Mouse (Mus musculus) neural tube, embryonic 15.5 days (tissue): ENCODE results near the gene Btaf1. TPM values are rescaled to one million over a fixed set of nuclear protein-coding genes. Genes with fewer than 3 reads are reported as not detected.
"Not testable (repeated sequence)": the region's sequence is repeated elsewhere in the genome, so short reads cannot be mapped to it uniquely, and the experiment has no call there.

Source experiments
- ATAC-seq: fragments of 200-750 bp; cut with Nextera tagmentation; 2 replicates; pipeline ENCODE4 v1.8.0; 2017; ENCODE audit warnings: mild to moderate bottlenecking, moderate TSS enrichment, moderate library complexity; ENCODE audit not compliant: low FRiP score
- H3K27ac ChIP-seq: fragments of 300-500 bp; sonication (generic); replicated peaks from 2 replicates; pipeline ENCODE4 v1.5.1; 2015; ENCODE audit warnings: mild to moderate bottlenecking, inconsistent platforms
- H3K27me3 ChIP-seq: fragments of 300-500 bp; sonication (generic); replicated peaks from 2 replicates; pipeline ENCODE4 v1.6.1; 2015; ENCODE audit warnings: inconsistent platforms
- H3K36me3 ChIP-seq: fragments of 300-500 bp; sonication (generic); 2 replicates; pipeline ENCODE4 v1.6.1; 2015; ENCODE audit warnings: inconsistent platforms
- H3K4me1 ChIP-seq: fragments of 300-500 bp; sonication (generic); 2 replicates; pipeline ENCODE4 v1.6.1; 2015; ENCODE audit warnings: inconsistent platforms
- H3K4me2 ChIP-seq: fragments of 300-500 bp; sonication (generic); 2 replicates; pipeline ENCODE4 v1.6.1; 2015; ENCODE audit warnings: inconsistent platforms, mild to moderate bottlenecking, moderate library complexity
- H3K4me3 ChIP-seq: fragments of 300-500 bp; sonication (generic); replicated peaks from 2 replicates; pipeline ENCODE4 v1.5.1; 2015; ENCODE audit warnings: mild to moderate bottlenecking, inconsistent platforms
- H3K9ac ChIP-seq: fragments of 300-500 bp; sonication (generic); replicated peaks from 2 replicates; pipeline ENCODE4 v1.6.1; 2015; ENCODE audit warnings: mild to moderate bottlenecking, inconsistent platforms
- H3K9me3 ChIP-seq: fragments of 300-500 bp; sonication (generic); replicated peaks from 2 replicates; pipeline ENCODE4 v1.6.1; 2016; ENCODE audit warnings: inconsistent platforms
- WGBS: fragments of 180-500 bp; shearing (Covaris S2); methylation state at CpG from one replicate; pipeline ENCODE4 v1.1.7; 2015; ENCODE audit warnings: mixed read lengths; 5-methylcytosine and 5-hydroxymethylcytosine counted together
- polyA plus RNA-seq: library from polyadenylated mRNA; unstranded; fragments of >200 nt; fragmentation: Nextera tagmentation; extraction: Ambion mirVana; gene quantifications from 2 replicates; pipeline ENCODE4 v1.2.1, GENCODE M21; 2015

The Btaf1 gene
- polyA plus RNA-seq, 1 experiment from 2014 or later, result 7.6 TPM

DNA sequence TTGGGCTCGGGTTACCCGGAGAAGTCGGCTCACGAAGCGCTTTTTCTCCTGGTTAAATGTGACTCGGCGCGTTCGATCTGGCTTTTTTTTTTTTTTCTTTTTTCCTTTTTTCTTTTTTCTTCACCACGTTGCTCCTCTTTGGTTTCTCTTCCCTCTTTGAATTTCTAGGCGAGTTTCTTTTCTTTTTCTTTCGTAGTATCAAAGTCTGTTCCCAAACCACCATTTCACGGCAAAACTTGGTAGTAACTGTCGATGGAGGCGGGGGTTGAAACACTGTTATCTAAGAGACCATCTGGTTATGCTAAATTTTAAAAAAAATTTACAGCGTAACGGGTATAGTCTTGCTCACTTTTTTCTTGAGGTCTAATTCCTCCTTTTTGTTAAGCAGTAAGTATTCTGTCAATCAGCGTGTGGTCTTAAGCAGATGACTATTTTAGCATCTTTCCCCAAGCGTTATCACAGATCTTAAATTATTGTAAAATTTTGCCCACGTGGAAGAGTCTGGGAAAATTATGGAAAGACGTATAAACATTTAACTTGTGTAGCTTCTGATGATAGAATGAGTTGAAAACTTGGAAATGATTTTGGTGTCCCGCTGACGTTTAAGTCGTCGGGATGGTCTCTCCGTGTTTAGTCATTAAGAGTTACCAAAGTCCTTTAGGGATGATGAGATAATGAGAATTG is 816 bp downstream of the Btaf1 start:
- peaks cover 19% of the 10 kb centered on the region for H3K4me1 ChIP-seq
- H3K9ac ChIP-seq, result peak overlapping the region; percentile 65
- no peak for ATAC-seq
- H3K4me3 ChIP-seq, result peak overlapping the region; percentile 66
- 1% methylated on average over 26 of the region's 26 CpGs for WGBS
- no peaks in the 10 kb centered on the region for H3K27me3 ChIP-seq
- H3K9me3 ChIP-seq, result no peaks in the 10 kb centered on the region
- peak overlapping the region; percentile 91 for H3K27ac ChIP-seq
- H3K4me2 ChIP-seq, result peak overlapping the region; percentile 70
- H3K36me3 ChIP-seq, result no peaks in the 10 kb centered on the region

DNA sequence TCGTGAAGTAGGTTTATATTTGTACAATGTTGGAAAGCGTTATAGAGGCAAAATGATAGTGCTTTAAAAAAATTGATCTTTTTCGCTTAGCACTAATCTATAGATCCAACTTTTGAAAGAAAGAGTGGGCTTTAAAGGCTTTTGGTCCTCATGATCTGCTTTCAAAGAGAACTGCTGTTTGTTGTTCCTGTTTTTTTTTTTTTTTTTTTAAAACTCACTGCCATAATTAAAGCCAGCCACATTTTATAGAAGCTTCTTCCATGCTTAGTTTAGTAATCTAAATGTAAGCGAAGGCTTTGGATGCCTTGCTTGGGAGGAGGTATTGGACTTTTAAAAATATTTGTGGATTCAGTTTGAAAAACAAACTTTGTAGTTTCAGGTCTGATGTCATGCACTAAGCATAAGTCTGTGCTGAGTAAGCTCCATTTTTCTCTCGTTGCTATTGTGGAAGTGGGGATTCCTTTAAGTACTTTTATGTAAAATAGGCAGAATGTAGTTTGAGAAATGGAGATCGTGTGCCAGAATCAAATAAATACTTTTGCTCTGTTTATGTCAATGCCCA is 2.0 kb downstream of the Btaf1 start:
- H3K27ac ChIP-seq, result no peak overlapping the region
- peaks cover 19% of the 10 kb centered on the region for H3K4me1 ChIP-seq
- ATAC-seq, result no peak
- WGBS, result 84% methylated on average over 6 of the region's 6 CpGs
- H3K36me3 ChIP-seq, result no peaks in the 10 kb centered on the region
- H3K9me3 ChIP-seq, result no peaks in the 10 kb centered on the region
- H3K4me2 ChIP-seq, result peak overlapping the region; percentile 70
- H3K9ac ChIP-seq, result no peak overlapping the region
- H3K4me3 ChIP-seq, result no peak overlapping the region
- H3K27me3 ChIP-seq, result no peaks in the 10 kb centered on the region

DNA sequence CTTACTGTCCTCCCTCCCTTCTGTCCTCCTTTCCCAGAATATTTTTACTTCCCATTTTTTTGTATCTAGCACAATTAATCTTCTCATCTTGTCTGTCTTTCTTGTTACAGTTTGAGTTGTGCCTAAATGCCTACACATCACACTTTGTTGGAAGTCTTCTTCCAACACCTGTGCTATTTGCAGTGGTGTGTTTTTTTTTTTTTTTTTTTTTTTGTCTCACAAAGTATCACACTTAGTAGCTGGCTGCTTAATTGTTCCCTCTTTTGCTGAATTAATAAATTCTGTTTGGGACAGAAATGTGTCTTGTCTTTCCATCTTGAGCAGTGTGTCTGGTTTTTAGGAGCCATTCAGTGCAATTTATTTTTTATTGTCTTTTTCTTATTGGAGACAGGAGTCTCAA is 3.9 kb downstream of the Btaf1 start:
- ATAC-seq, result no peak
- Histone ChIP-seq H3K9me3 (no peaks in the 10 kb centered on the region), H3K4me2 (no peak overlapping the region), H3K4me3 (no peak overlapping the region), H3K9ac (no peak overlapping the region), H3K36me3 (no peaks in the 10 kb centered on the region), H3K4me1 (peaks cover 19% of the 10 kb centered on the region), H3K27me3 (no peaks in the 10 kb centered on the region), H3K27ac (no peak overlapping the region)

DNA sequence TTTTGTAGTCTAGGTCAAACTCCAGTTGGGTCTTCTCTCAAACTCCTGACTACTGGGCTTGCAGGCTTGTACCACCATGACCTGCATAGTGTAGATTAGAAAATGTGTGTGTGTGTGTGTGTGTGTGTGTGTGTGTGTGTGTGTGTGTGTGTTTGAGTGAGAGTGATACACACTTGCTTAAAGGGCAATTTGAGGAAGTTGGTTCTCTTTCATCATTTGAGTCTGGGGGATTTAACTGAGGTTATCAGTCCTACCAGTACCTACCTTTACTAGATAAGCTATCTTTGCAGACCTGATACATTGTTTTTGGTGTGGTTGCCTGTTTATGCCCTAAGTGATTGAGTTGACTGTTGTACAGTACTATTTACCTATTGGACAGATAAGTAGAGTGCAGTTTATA is 6.2 kb downstream of the Btaf1 start:
- no peak for ATAC-seq
- Histone ChIP-seq H3K4me1 (peaks cover 8% of the 10 kb centered on the region), H3K9ac (no peak overlapping the region), H3K4me2 (no peak overlapping the region), H3K9me3 (no peaks in the 10 kb centered on the region), H3K36me3 (no peaks in the 10 kb centered on the region), H3K4me3 (no peak overlapping the region), H3K27ac (no peak overlapping the region), H3K27me3 (no peaks in the 10 kb centered on the region)

DNA sequence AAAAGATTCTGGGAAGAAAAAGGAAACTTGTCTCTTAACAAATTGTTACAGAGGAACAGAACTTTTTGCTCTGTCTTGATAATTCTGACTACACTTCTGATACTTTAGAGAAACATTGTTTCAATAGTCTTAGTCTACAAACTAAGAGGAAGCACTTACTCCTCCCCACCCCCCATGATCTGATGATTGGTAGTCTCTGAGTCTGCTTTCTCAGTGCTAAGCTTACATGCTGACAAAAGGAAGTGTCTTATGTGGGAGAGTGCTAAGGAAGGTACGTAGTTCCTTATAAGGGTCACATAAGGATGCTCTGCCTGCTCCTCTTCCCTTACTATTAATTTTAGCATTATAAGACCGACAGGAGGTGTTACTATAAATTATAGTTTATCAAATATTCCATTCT is 6.7 kb downstream of the Btaf1 start:
- WGBS, result 92% methylated on average over 2 of the region's 2 CpGs
- no peaks in the 10 kb centered on the region for H3K36me3 ChIP-seq

DNA sequence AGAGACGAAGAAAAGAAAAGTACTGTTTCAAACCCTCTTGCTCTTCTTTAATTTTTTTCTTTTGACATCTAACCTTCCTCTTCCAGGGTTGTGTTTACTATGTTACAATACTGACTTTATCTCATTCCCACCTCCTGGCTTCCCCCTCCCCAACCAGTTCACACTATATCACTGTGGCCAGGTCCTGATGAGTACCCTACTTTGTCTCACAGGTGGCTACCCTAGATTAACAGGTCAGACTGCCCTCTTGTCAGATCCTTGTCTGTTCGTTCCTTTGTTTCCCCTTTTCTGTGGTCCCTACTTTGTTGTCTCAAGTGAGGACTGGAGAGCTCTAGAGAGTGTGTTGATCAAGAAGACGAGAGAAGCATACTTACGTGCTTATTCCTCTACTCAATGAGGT is 10.4 kb downstream of the Btaf1 start:
- no peaks in the 10 kb centered on the region for H3K4me1 ChIP-seq
- no peaks in the 10 kb centered on the region for H3K36me3 ChIP-seq
- no peak overlapping the region for H3K27ac ChIP-seq
- H3K27me3 ChIP-seq, result no peaks in the 10 kb centered on the region
- no peak overlapping the region for H3K4me2 ChIP-seq
- no peaks in the 10 kb centered on the region for H3K9me3 ChIP-seq
- no peak for ATAC-seq
- H3K4me3 ChIP-seq, result no peak overlapping the region
- H3K9ac ChIP-seq, result no peak overlapping the region
- WGBS, result 94% methylated on average over 4 of the region's 4 CpGs

More for the DNA sequence above, 6.7 kb downstream of the Btaf1 start:
- H3K9ac ChIP-seq, result no peak overlapping the region
- no peaks in the 10 kb centered on the region for H3K9me3 ChIP-seq
- H3K4me2 ChIP-seq, result no peak overlapping the region
- no peaks in the 10 kb centered on the region for H3K27me3 ChIP-seq
- H3K27ac ChIP-seq, result no peak overlapping the region
- ATAC-seq, result no peak
- H3K4me3 ChIP-seq, result no peak overlapping the region
- 0 out of 2 replicates have a peak, but pooled peaks cover 4% of the 10 kb centered on the region for H3K4me1 ChIP-seq

DNA sequence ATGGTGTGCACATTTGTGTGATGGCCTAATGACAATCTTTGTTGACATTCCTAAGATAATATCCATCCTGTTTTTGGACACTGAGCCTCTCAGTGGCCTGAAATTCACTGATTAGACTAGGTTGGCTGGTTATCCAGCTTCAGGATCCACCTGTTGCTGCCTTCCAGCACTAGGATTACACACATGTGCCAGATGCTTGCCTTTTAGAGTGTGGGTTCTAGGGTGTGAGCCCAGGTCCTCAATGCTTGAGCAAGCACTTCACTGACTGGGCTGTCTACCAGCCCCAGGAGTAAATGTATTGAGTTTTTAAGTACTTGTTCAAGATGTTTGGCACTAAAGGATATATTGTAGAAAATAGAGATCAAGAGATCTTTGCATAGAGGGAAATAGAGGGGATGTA is 12.1 kb downstream of the Btaf1 start:
- ATAC-seq, result no peak
- Histone ChIP-seq H3K4me3 (no peak overlapping the region), H3K9ac (no peak overlapping the region), H3K4me1 (no peaks in the 10 kb centered on the region), H3K27ac (no peak overlapping the region), H3K27me3 (no peaks in the 10 kb centered on the region), H3K9me3 (no peaks in the 10 kb centered on the region), H3K4me2 (no peak overlapping the region), H3K36me3 (no peaks in the 10 kb centered on the region)

DNA sequence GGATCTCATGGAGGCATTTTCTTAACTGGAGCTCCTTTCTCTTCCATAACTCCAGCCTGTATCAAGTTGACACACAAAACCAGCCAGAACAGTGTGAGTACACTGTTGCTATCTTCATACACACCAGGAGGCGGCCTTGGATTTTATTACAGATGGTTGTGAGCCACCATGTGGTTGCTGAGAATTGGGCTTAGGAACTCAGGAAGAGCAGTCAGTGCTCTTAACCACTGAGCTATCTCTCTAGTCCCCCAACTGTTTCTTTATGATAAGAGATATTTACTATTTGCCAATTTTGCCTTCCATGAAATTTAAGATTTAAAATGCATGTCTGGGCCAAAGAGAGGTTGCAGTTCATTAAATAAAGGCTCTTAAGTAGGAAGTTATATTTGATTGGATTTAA is 14.2 kb downstream of the Btaf1 start:
- H3K4me3 ChIP-seq, result no peak overlapping the region
- no peak for ATAC-seq
- H3K36me3 ChIP-seq, result no peaks in the 10 kb centered on the region
- H3K9me3 ChIP-seq, result no peaks in the 10 kb centered on the region
- WGBS, result 96% methylated on average over 1 of the region's 1 CpGs
- H3K4me2 ChIP-seq, result no peak overlapping the region
- H3K9ac ChIP-seq, result no peak overlapping the region
- no peaks in the 10 kb centered on the region for H3K4me1 ChIP-seq
- no peak overlapping the region for H3K27ac ChIP-seq
- H3K27me3 ChIP-seq, result no peaks in the 10 kb centered on the region

DNA sequence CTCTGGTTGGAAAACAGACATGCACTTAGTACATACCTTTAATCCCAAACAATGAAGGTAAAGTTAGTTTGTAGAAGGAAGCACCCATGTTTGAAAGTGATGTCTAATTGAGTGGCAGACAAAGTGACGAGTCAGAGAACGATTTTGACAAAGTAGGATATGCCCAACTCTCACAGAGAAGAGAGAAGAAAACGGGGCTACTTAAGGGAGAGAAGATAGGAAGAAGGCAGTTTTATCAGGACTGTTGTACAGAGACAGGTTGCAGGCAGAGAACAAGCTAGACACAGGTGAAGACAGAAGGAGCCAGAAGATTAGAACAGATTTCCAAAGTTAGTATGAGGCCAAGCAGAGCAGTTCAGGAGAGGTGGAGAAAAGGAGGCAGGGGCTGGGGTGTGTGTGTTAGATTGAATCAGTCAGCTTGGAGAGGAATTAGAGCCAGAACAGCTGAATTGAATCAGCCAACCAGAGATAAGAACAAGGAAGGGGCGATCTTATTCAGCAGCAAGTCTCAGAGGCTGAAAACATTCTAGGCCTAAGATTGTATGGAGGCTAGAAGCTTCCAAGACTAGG is 27.8 kb downstream of the Btaf1 start:
- Histone ChIP-seq H3K4me1 (no peaks in the 10 kb centered on the region), H3K27me3 (no peaks in the 10 kb centered on the region), H3K9ac (no peak overlapping the region), H3K4me2 (no peak overlapping the region), H3K36me3 (0 out of 2 replicates have a peak, but pooled peaks cover 3% of the 10 kb centered on the region), H3K9me3 (no peaks in the 10 kb centered on the region), H3K27ac (no peak overlapping the region), H3K4me3 (no peak overlapping the region)
- ATAC-seq, result no peak
- WGBS, result 80% methylated on average over 4 of the region's 4 CpGs

DNA sequence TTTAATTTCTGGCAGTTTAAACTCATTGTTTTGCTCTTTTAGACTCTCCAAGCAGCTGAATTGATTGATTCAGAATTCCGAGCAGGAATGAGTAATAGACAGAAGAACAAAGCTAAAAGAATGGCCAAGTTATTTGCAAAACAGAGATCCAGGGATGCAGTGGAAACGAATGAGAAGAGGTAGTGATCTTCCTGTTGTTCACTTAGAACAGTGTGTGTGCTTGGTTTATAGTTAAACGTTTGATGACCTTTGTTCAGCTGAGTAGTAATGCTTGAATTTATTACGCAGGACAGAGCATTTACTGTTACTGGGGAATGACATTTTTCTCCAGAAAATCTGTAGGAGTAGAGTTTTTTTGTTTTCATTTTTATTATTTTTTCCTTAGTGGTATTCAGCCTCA is 32.5 kb downstream of the Btaf1 start:
- 82% methylated on average over 4 of the region's 4 CpGs for whole genome bisulfite sequencing
- H3K4me1 ChIP-seq, result no peaks in the 10 kb centered on the region

DNA sequence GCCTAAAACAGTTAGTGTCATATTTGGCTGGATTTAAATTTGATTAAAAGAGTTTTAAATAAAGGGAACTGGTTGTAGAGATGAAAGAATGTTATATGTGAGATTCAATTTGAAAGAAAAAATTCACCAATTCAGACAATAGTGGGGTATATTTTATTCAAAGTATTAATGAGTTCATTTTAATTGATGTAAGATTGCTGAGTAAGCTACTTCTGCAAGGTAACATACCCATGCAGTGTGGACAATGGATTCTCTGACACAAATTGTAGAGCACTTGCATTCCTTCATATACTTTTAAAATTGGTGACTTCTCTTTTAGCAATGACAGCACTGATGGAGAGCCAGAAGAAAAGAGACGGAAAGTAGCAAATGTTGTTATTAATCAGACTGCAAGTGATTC is 35.4 kb downstream of the Btaf1 start:
- no peaks in the 10 kb centered on the region for H3K9me3 ChIP-seq
- WGBS, result 93% methylated on average over 1 of the region's 1 CpGs
- H3K4me2 ChIP-seq, result no peak overlapping the region
- H3K4me1 ChIP-seq, result no peaks in the 10 kb centered on the region
- no peak overlapping the region for H3K4me3 ChIP-seq
- no peak overlapping the region for H3K27ac ChIP-seq
- no peak overlapping the region for H3K9ac ChIP-seq
- no peaks in the 10 kb centered on the region for H3K27me3 ChIP-seq
- no peak for ATAC-seq
- peaks cover 26% of the 10 kb centered on the region for H3K36me3 ChIP-seq

More for the DNA sequence above, 32.5 kb downstream of the Btaf1 start:
- Histone ChIP-seq H3K4me2 (no peak overlapping the region), H3K9me3 (no peaks in the 10 kb centered on the region), H3K4me3 (no peak overlapping the region), H3K9ac (no peak overlapping the region), H3K27ac (no peak overlapping the region), H3K27me3 (no peaks in the 10 kb centered on the region), H3K36me3 (peaks cover 11% of the 10 kb centered on the region)
- ATAC-seq, result no peak

DNA sequence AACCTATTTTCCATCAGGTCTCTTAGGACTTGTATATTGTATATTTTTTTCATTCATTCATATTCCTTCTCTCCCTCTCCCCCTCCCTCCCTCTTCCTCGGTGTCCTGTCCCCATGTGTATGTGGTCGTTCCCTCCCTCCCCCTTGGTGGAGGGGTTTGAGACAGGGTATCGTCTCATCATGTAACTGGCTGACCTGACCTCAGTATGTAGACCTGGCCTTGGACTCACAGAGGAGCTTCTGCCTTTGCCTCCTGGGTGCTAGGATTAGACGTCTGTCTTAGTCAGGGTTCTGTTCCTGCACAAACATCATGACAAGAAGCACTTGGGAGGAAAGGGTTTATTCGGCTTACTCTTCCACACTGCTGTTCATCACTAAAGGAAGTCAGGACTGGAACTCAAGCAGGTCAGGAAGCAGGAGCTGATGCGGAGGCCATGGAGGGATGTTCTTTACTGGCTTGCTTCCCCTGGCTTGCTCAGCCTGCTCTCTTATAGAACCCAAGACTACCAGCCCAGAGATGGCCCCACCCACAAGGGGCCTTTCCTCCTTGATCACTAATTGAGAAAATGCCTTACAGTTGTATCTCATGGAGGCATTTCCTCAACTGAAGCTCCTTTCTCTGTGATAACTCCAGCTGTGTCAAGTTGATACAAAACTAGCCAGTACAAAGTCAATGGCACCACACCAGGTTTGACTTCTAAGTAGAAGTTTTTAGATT is 36.8 kb downstream of the Btaf1 start:
- not testable (repeated sequence) for H3K27ac ChIP-seq, H3K9ac ChIP-seq, H3K4me1 ChIP-seq, H3K4me2 ChIP-seq, H3K9me3 ChIP-seq, ATAC-seq, H3K27me3 ChIP-seq, H3K4me3 ChIP-seq
- peaks cover 30% of the 10 kb centered on the region for H3K36me3 ChIP-seq
- 86% methylated on average over 6 of the region's 6 CpGs for WGBS
